Mouse (Mus musculus): Measurements from ENCODE around the gene Prkg1.
"Not testable (repeated sequence)": the region's sequence is repeated elsewhere in the genome, so short reads cannot be mapped to it uniquely, and the experiment has no call there.

Gene Prkg1

DNA sequence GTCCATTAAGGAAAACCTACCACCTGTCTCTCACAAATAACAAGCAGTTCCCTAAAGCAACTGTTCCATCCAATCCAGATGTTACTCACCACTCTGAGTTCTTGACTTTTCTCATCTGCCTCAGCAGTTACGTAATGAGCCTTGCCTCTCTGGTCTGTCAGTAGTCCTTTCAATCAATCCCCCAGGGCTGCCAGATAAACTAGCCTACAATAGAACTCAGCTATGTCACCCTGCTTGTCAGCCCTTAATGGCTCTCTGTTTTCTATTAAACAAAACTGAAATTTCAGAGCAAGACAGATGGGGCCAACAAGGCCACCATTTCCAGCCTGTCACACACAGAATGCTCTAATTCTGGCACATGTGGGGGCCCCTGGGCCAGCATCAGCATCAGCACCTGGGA is 293.1 kb downstream of the Prkg1 start:
- ATAC-seq (ENCODE audit: insufficient number of reproducible peaks, low FRiP score, low TSS enrichment) = no peak

DNA sequence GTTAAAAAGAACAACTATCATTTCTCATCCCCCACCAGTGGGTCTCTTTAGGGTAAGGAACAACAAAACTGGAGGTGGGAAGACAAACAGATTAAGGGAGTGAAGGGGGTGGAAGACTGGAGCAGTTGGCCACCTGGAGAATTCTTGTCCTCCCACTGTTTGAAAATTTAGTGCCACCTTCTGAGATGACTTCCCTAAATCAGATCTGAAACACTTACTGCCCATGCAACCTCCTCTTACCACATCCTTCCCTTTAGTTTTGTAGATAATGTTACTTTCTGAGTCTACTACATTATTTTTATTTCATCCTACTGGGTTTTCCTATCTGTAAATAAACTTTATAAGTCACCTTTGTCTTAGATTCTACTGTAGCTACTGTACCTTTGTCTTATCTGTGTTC is 304.6 kb downstream of the Prkg1 start:
- ATAC-seq (ENCODE audit: insufficient number of reproducible peaks, low FRiP score, low TSS enrichment) = no peak

DNA sequence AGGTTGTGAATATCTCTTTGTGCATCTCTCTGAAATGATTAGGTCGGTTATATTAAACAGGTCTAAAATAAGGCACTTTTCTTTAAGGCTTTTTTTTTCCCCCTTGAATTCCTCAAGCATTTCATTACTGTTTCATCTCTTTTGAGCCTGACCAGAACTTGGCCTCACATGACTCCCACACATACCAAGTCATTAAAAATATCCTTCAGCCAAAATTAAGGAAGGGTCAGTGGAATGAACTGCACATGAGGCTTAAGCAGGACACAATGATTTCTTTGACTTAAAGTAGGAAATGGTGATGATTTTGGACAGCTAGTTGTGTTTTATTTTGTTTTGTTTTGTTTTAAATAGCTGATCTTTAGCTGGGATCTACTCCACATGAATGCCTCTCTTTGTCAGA is 320.7 kb downstream of the Prkg1 start:
- ATAC-seq (ENCODE audit: insufficient number of reproducible peaks, low FRiP score, low TSS enrichment) = no peak

DNA sequence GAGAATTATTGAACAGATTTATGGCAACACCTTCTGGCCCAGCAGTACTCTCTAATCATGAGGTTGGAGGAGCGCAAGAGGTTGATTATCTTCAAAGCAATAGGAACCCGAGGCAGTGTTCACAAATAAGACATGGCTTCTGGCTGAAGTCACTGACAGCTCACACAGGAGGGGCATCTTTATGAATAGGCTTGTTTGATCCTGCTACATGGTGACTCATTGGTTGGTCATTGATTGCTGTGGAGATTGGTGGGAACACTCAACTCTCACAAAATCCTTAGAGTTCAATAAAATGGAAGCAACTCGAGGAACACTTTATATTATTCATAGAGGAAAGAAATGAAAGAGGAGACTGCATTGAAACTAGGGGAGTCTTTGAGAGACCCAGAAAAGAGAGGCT is 322.5 kb downstream of the Prkg1 start:
- ATAC-seq (ENCODE audit: insufficient number of reproducible peaks, low FRiP score, low TSS enrichment) = no peak

DNA sequence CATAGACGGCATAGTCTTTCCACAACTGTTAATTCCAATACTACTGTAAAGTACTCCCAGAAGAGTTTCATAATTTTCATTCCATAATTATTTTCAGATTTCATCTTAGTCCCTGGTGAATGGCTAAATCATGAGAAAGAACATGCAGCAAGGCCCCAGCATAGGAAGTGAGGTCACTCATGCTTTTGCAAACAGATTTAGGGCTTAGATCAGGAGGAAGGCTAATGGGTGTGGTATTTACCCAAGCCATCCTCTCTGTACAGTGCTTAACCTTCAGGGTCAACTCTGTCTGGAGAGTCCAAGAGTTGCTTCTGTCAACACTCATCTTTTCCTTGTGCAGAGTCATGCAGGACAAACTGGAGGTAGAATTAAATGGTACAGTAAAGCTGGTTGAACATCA is 331.4 kb downstream of the Prkg1 start:
- ATAC-seq (ENCODE audit: insufficient number of reproducible peaks, low FRiP score, low TSS enrichment) = no peak

DNA sequence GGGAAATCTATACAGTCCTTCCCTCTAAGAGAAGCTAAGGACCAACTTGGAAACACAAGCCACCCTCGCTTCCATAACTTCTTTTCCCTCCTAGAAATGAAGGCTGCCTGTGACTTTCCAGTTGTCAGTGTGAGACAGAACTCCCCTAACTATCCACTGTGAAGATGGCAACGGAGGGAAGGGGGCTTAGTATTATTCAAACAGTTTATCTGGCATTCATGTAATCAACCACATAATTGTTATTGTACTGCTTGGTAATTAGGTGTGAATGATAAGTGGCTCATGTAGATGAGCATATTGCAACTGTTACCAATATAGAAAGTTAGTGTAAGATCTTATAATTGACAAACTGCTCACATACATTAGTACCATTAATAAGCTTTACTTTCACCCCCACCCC is 333.4 kb downstream of the Prkg1 start:
- no peak for ATAC-seq (ENCODE audit: insufficient number of reproducible peaks, low FRiP score, low TSS enrichment)

DNA sequence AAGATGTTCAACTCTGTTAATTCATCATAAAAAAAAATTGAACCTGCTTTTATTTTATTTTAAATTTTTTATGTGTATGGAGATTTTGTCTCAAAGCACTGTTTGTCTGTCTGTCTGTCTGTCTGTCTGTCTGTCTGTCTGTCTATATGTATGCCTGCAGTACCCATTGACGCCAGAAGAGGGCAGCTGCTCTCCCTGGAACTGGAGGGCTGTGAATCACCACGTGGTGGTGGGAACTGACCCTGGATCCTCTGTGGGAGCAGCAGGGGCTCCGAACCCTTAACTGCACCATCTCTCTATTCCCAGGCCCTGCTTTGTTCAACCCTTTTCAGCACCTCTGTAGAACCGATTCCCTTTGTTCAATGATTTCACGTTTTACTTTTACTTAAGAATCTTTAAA is 338.7 kb downstream of the Prkg1 start:
- no peak for ATAC-seq (ENCODE audit: insufficient number of reproducible peaks, low FRiP score, low TSS enrichment)

DNA sequence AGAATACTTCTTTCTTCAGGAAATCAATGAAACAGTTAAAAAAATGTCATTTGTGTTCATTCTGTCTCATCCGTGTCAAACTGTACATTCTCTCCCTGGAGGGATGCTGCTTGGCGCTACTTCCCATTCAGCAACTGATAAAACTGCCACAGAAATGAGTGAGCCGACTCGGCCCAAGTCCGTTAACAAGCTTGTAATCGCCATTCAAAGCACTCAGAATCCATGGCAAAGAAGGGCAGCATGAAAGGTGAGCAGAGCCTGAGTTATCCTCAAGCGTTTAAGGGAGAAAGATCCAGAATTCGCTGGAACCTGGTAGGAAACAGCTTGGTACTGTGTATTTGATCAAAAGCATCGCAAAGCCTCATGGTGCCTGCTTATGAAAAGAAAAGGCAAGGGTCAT is 339.6 kb downstream of the Prkg1 start:
- ATAC-seq (ENCODE audit: insufficient number of reproducible peaks, low FRiP score, low TSS enrichment) = no peak

DNA sequence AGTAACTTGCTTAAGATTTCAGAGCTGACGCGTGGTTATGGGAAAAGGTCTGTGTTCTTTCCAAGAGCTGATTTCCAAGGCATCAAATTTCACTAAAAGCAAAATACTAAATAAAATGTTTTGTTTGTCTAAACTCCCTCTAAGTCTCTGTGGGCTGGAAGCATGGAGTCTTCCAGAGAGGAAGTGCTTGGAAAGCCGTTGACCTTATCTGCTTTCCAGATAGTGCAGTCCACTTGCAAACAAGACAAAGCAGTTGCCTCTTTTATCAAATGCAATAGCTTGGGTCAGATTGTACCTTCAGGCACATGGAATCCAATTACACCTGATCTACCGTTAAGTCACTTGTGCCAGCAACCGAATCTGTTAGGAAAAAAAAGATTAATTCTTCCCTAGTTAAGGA is 340.5 kb downstream of the Prkg1 start:
- ATAC-seq (ENCODE audit: insufficient number of reproducible peaks, low FRiP score, low TSS enrichment) = no peak

DNA sequence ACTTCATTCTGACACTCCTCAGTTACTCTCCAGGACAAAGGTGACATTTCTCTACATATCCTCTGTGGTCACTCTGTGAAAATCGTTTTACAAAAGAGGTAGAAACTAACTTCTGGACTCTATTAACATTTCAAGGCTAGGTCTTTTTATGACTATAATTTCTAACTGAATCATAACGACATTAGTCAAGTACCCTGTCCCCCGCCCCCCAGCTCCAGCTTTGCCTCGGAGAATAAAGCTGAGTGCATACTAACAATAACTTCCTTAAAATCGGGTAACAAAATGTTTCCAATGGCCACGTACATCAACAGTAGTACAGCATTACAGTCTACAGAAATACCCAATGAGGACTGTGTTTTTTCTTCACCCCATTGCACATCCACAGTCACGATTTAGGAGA is 351.3 kb downstream of the Prkg1 start:
- ATAC-seq (ENCODE audit: insufficient number of reproducible peaks, low FRiP score, low TSS enrichment) = no peak

DNA sequence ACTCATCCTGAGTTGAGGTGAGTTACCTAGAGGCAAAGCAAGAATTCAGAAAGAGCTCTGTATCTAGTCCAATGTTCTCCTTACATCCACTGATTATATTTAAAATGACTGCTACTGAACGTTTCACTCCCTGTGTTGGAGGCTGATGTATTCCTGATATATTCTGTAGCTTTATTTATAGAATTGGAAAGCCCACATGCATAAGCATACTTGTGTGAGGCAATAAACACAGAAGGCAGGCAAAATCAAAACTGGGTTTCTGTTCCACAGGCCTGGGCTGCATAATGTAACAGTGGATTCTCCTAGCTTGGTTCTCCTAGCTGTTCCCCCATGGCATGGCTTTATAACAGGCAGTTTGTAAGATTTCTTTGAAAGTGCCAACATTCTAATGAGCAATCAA is 368.7 kb downstream of the Prkg1 start:
- ATAC-seq (ENCODE audit: insufficient number of reproducible peaks, low FRiP score, low TSS enrichment) = no peak

DNA sequence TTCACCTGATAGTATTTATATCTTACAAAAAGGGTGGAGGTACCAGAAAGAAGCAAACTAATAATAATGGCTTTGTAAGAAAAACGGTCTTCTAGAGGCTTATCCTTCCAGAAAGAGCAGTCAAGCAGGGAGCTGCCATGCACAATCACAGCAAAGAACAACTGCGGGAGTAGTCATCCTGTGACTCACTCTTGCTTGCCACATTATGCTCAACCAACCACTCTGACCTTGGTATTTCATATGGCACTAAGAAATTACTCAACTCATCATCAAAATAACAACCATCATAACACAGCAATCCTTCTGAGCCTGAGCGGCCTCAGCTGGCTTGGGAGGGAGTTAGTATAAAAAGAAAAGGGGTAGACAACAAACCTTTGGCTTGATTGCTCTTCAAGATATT is 379.5 kb downstream of the Prkg1 start:
- ATAC-seq (ENCODE audit: insufficient number of reproducible peaks, low FRiP score, low TSS enrichment) = no peak

DNA sequence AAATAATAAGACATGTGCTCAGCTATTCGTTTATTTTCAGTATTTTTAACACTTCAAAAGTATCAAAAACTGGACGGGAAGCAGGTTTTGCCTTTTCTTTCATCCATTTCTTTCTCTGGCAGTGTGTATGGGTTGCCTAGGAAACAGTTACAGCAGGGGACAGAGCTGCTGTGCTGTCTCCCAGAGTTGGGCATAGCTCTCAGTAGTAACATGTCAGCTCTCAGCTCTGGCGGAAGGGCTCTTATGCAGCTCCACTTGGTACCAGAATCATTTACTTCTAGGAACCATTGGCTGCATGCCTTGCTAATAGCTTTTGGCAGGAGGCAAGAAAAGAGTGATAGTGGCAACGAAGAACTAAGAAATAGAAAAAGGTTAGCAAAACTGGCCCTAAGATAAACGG is 381.0 kb downstream of the Prkg1 start:
- ATAC-seq (ENCODE audit: insufficient number of reproducible peaks, low FRiP score, low TSS enrichment) = no peak

DNA sequence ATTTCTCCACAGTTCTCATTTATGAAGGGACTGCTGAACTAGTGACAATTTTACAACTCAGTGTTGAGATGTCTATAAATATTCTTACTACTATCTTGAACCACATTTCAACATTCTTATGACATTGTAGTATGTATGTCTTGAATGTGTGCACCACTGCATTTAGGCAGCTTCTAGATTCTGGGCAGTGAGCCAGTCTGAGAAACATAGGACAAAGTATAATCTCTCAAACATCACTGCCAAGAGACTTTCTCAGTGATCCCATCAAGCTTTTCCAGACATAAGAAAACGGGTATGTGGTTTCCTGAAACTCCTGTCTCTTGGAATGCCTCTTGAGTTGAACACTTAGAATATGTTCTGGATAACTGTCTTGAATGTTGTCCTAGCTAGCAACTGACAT is 394.7 kb downstream of the Prkg1 start:
- no peak for ATAC-seq (ENCODE audit: insufficient number of reproducible peaks, low FRiP score, low TSS enrichment)

DNA sequence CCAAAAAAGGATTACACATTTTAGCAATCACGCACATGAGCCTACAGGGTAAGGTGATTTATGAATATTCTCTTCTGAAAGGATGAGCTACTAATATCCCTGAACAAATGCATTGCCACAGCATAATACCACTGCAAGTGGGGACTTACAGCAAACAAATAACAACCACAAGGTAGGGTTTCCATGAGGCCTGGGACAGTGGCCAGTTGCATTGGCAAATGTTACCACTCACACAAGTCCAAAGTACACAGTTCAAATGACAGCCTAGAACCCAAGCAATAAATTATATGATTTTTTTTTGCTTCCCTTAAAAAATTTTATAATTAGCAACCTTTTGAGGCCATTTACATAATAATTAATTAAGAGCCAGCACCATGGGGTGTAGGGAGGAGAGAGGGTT is 395.7 kb downstream of the Prkg1 start:
- no peak for ATAC-seq (ENCODE audit: insufficient number of reproducible peaks, low FRiP score, low TSS enrichment)

DNA sequence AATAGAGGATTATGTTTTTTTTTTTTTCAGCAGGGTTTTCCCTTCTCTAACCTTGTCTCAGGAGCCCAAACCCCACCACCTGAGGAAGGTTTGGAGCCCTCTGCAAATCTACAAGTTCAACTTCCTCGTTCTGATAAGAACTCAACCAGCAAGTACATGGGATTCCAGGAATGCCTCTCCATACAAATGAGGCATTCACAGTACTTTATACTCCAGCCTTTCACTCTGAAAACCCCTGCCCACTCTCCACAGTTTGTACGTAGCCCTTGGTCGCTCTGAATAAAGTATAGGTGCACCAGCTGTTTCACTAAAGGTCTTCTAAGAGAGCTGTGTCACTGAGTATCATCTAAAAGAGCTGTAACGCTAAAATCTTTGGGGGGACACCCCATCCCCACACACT is 402.8 kb downstream of the Prkg1 start:
- no peak for ATAC-seq (ENCODE audit: insufficient number of reproducible peaks, low FRiP score, low TSS enrichment)

DNA sequence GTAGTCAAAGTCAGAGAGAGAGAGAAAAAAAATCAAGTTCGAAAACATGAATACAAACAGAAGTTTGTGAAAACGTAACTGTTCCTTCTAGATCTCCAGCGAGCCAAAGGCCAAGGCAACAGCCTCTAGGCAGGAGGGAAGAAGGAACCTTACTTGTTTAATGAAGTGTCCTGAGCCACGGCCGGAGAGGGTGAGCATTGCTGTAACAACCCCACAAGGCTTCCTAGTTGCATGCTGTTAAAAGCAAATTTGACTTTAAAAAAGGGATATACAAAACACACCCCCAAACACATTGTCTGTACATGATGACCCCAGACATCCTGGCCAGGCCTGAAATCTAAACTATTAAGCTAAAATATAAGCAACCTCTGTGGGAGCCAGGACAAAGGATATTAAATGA is 403.3 kb downstream of the Prkg1 start:
- ATAC-seq (ENCODE audit: insufficient number of reproducible peaks, low FRiP score, low TSS enrichment) = no peak

DNA sequence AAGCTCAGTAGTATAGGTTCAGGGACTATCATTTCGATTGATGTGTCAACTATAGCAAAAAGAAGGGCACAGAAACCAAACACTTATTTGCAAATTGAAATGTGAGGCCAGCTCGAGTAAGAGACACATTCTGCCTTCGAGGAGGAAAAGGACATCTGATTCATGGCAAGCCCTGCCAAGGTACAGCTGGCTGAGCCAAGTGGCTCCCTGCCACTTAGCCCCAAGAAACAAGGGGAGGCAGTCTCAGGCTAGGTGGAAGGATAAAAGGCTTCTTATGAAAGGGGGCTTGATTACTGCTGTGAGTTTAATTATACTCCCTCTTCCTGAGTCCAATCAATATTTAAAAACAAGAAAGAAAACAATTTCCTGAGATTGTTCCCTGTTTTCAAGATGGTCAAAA is 403.7 kb downstream of the Prkg1 start:
- ATAC-seq (ENCODE audit: insufficient number of reproducible peaks, low FRiP score, low TSS enrichment) = no peak

DNA sequence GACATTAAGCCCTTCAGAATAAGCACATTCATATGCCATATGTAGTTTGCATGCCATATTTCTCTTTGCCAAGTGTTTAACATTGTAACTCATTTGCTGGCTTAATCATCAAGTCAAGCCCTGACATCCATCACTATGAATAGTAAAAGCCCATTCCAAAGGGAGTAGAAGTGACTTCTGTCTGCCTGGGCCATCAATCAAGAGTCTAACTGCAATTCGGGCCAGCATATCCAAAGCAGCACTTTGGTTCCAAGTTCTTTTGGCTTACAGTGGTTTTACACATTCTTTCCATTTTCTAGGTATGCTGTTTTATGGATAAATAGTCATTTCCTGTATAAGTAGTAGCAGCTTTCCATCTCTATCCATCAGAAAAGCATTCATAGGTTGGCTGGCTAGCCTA is 409.9 kb downstream of the Prkg1 start:
- no peak for ATAC-seq (ENCODE audit: insufficient number of reproducible peaks, low FRiP score, low TSS enrichment)

DNA sequence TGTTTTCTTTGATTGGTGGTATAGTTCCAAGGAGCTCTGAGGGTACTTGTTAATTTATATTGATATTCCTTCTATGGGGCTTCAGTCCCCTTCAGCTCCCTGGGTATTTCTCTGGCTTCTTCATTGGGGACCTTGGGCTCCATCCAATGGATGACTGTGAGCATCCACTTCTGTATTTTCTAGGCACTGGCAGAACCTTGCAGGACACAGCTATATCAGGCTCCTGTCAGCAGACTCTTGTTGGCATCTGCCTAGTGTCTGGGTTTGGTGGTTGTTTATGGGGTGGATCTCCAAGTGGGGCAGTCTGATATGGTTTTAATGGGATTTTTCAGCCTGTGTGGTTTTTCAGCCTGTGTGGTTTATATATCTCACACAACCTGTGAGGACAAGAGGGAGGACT is 412.0 kb downstream of the Prkg1 start:
- not testable (repeated sequence) for ATAC-seq (ENCODE audit: insufficient number of reproducible peaks, low FRiP score, low TSS enrichment)

DNA sequence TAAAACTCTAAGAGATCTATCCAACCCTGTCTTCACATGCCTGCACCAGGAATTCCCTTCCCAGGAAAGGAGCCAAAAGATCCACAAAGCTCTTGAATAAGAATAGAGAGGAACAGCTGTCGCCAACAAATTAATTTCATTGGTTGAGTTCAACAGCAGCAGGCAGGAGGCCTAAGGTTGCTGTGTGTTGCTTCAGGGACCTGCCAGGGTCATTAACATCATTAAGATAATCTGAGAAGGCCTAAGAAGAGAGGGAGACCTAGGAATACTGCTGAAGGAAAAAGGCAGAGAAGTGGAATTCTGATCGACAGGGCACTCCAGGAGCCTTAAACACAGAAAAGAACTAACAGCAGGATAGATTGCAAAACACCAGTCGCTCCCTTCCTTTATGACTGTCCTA is 413.0 kb downstream of the Prkg1 start:
- no peak for ATAC-seq (ENCODE audit: insufficient number of reproducible peaks, low FRiP score, low TSS enrichment)

DNA sequence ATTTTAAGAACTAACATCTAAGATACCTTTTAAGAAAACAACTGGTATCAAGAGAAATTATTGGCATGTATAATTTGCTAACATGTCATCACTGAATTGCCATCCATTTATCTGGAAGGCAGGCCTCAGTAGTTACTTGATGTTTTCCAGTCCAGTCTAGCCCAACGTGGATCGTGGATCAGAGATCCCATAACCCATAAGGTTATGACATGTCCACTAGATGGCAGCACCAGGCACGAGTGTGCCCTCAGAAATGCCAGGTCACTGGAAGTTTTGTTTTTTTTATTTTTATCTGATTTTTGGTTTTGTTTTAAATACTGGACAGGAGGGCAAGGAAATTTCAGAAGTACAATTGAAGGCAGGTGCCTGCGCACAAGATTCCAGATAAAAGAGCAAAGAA is 422.7 kb downstream of the Prkg1 start:
- no peak for ATAC-seq (ENCODE audit: insufficient number of reproducible peaks, low FRiP score, low TSS enrichment)

DNA sequence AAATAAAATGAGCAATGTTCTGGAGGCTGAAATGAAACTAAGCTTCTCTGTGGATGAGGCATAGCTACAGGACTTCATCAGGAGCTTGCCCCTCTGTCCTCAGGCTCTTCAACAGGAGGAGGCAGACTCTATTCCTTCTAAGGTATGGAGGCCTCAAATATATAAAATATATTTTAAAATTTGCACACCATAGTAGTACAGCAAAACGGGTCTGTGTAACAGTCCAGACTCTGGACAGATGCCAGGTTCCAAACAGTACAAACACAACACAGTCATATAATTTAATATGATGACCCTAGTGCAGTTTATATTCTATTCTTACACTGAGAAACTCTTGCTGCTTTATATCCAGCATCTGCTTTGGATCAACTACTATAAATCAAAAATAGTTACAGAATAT is 423.9 kb downstream of the Prkg1 start:
- ATAC-seq (ENCODE audit: insufficient number of reproducible peaks, low FRiP score, low TSS enrichment) = no peak

Data from cerebellum, adult (tissue).